Mouse (Mus musculus) liver, postnatal 0 days (tissue): ENCODE results near the gene Rgcc.

ENCODE experiments used
- CTCF ChIP-seq: sonication (generic); IDR thresholded peaks from 2 replicates; pipeline ENCODE4 v1.5.1; 2016; ENCODE audit warnings: antibody characterized with exemption, low read depth
- EP300 ChIP-seq: IDR thresholded peaks from 2 replicates; pipeline ENCODE4 v1.6.1; 2016; ENCODE audit warnings: antibody characterized with exemption, low read depth, mild to moderate bottlenecking

- TF ChIP-seq CTCF (no peak), EP300 (no peak)
These were observed 19.4 kb downstream of the Rgcc start for GRCm38 (mm10) chr14:79281894-79282553.
